Mouse (Mus musculus) natural killer cell, adult 2 months (primary cell): ENCODE data around the gene Nfkbil1.

ENCODE experiments used
- DNase-seq, 2 experiments: peaks; one replicate each; pipeline ENCODE4 v3.0.0; 2022; ENCODE audit warnings: low spot score in 2 of 2

Nfkbil1 gene

GRCm38 (mm10) chr17:35254241-35255098 is 18.9 kb upstream of the Nfkbil1 start:
- peak; percentile 67 to 78 for DNase-seq

- DNase-seq, result no peak
Measured at GRCm38 (mm10) chr17:35253293-35254093, 17.9 kb upstream of the Nfkbil1 start.

GRCm38 (mm10) chr17:35252619-35253292 is 17.2 kb upstream of the Nfkbil1 start:
- no peak for DNase-seq

GRCm38 (mm10) chr17:35251981-35252380 is 16.4 kb upstream of the Nfkbil1 start:
- DNase-seq, result no peak

- no peak for DNase-seq
Measured at GRCm38 (mm10) chr17:35251162-35251719, 15.6 kb upstream of the Nfkbil1 start.

GRCm38 (mm10) chr17:35250348-35251120 is 14.9 kb upstream of the Nfkbil1 start:
- DNase-seq, result no peak

GRCm38 (mm10) chr17:35249451-35250197 is 14.0 kb upstream of the Nfkbil1 start:
- DNase-seq, result no peak

- DNase-seq, result no peak
Measured at GRCm38 (mm10) chr17:35248986-35249385, 13.4 kb upstream of the Nfkbil1 start.

GRCm38 (mm10) chr17:35247144-35247543 is 11.6 kb upstream of the Nfkbil1 start:
- no peak for DNase-seq

GRCm38 (mm10) chr17:35245731-35246623 is 10.4 kb upstream of the Nfkbil1 start:
- peak; percentile 70 to 78 for DNase-seq

- no peak for DNase-seq
Measured at GRCm38 (mm10) chr17:35244999-35245398, 9.4 kb upstream of the Nfkbil1 start.

GRCm38 (mm10) chr17:35243086-35243485 is 7.5 kb upstream of the Nfkbil1 start:
- DNase-seq, result no peak

- peak; percentile 78 to 81 for DNase-seq
Measured at GRCm38 (mm10) chr17:35242015-35242941, 6.7 kb upstream of the Nfkbil1 start.

- peak; percentile 96 to 97 for DNase-seq
Measured at GRCm38 (mm10) chr17:35241305-35242014, 5.9 kb upstream of the Nfkbil1 start, which contains the start of gene Ddx39b. Gene Ddx39b, plus strand, starts transcription at chr17:35241746.

- no peak for DNase-seq
Measured at GRCm38 (mm10) chr17:35240384-35241304, 5.1 kb upstream of the Nfkbil1 start.

- DNase-seq, result no peak
Measured at GRCm38 (mm10) chr17:35239700-35240099, 4.1 kb upstream of the Nfkbil1 start.
